Mouse (Mus musculus): ENCODE data around the gene Ubxn2a. TPM values are rescaled to one million over a fixed set of nuclear protein-coding genes. Genes with fewer than 3 reads are reported as not detected.

Ubxn2a gene
- total and polyA plus RNA-seq, 3 experiments = 21.9 to 22.8 TPM; not detected in 1

GRCm38 (mm10) chr12:4916994-4917804 lies 9.7 kb upstream of the Ubxn2a start, which contains the start of gene Atad2b:
Atad2b (plus strand) TSS chr12:4917353.
- Histone ChIP-seq H3K79me2 (ENCODE audit: control insufficient read depth, insufficient read depth, low read length, poor library complexity) (peaks cover 36% of the 10 kb centered on the region), H3K9me3 (replicated peaks; ENCODE audit: insufficient read depth, low read length) (no peaks in the 10 kb centered on the region), H3K36me3 (ENCODE audit: control insufficient read depth in 1 of 2, insufficient read depth in 2 of 2, low read length in 2 of 2) (peaks cover 0 to 14% of the 10 kb centered on the region in 2 experiments; a peak in 2 of 4 replicates), H3K4me1 (ENCODE audit: control insufficient read depth in 1 of 2, insufficient read depth in 2 of 2, low read length in 2 of 2) (peaks cover 6 to 10% of the 10 kb centered on the region in 2 experiments), H3K9ac (ENCODE audit: control insufficient read depth, low read depth, low read length, poor library complexity, severe bottlenecking) (peak within 1 kb of the TSS; percentile 98), H3K27me3 (ENCODE audit: control insufficient read depth in 1 of 2, insufficient read depth in 2 of 2, low read length in 2 of 2) (no peaks in the 10 kb centered on the region), H3K27ac (ENCODE audit: control insufficient read depth, low read depth, low read length) (peak within 1 kb of the TSS; percentile 85), H3K4me3 (ENCODE audit: control insufficient read depth in 1 of 2, insufficient read depth in 1 of 2, low read depth in 2 of 2, low read length in 2 of 2) (peak within 1 kb of the TSS; percentile 93 to 98)
- peak; percentile 95 for DNase-seq (ENCODE audit: low read depth, low spot score)
- TF ChIP-seq TCF12 (IDR thresholded peaks at IDR 0.05; ENCODE audit: low read depth, low read length) (peak; percentile 70), SMC3 (IDR thresholded peaks at IDR 0.05; ENCODE audit: low read depth, low read length) (peak; percentile 57), UBTF (IDR thresholded peaks at IDR 0.05; ENCODE audit: borderline replicate concordance, insufficient read depth, low read depth, low read length) (no peak), MEF2A (IDR thresholded peaks at IDR 0.05; ENCODE audit: extremely low read depth, insufficient replicate concordance, low read depth, low read length, poor library complexity, severe bottlenecking) (peak; percentile 19; the same call in 1 of the 2 replicates), RAD21 (IDR thresholded peaks at IDR 0.05; ENCODE audit: low read depth, low read length) (peak; percentile 70), ZNF384 (IDR thresholded peaks at IDR 0.05; ENCODE audit: low read depth, low read length) (no peak), POLR2AphosphoS5 (IDR thresholded peaks at IDR 0.05; ENCODE audit: borderline replicate concordance, low read depth, low read length) (no peak), CTCF (IDR thresholded peaks at IDR 0.05 in 2 of 3, conservative IDR thresholded peaks at IDR 0.05 in 1 of 3; ENCODE audit: control insufficient read depth in 1 of 3, insufficient read depth in 1 of 3, low read depth in 2 of 3, low read length in 3 of 3, poor library complexity in 1 of 3, severe bottlenecking in 1 of 3) (peak; percentile 66 to 95 (median 95)), NELFE (IDR thresholded peaks at IDR 0.05; ENCODE audit: low read depth, low read length) (peak; percentile 80), TBP (IDR thresholded peaks at IDR 0.05; ENCODE audit: low read depth, low read length) (peak; percentile 87), ELF1 (IDR thresholded peaks at IDR 0.05; ENCODE audit: low read depth, low read length) (peak; percentile 69; the same call in 1 of the 2 replicates), USF2 (IDR thresholded peaks at IDR 0.05; ENCODE audit: borderline replicate concordance in 1 of 2, insufficient read depth in 1 of 2, low read depth in 1 of 2, low read length in 2 of 2) (no peak), KAT2A (conservative IDR thresholded peaks at IDR 0.05; ENCODE audit: low read depth, low read length) (no peak), GATA1 (IDR thresholded peaks at IDR 0.05; ENCODE audit: low read depth, low read length) (no peak), CHD2 (IDR thresholded peaks at IDR 0.05; ENCODE audit: low read length) (0 out of 2 replicates have a peak, but pooled peaks have one; percentile 44), USF1 (IDR thresholded peaks at IDR 0.05; ENCODE audit: low read depth, low read length) (no peak), MXI1 (IDR thresholded peaks at IDR 0.05; ENCODE audit: low read depth, low read length) (peak; percentile 45), MAFK (IDR thresholded peaks at IDR 0.05; ENCODE audit: borderline replicate concordance, low read depth, low read length) (no peak), MAZ (IDR thresholded peaks at IDR 0.05; ENCODE audit: low read depth, low read length) (peak; percentile 47; the same call in 1 of the 2 replicates), RCOR1 (IDR thresholded peaks at IDR 0.05; ENCODE audit: low read depth, low read length) (no peak), GABPA (IDR thresholded peaks at IDR 0.05; ENCODE audit: low read depth, low read length) (no peak), MAX (IDR thresholded peaks at IDR 0.05; ENCODE audit: low read length) (no peak), JUND (IDR thresholded peaks at IDR 0.05; ENCODE audit: low read depth, low read length) (no peak), SIN3A (IDR thresholded peaks at IDR 0.05; ENCODE audit: low read length) (peak; percentile 82), BHLHE40 (IDR thresholded peaks at IDR 0.05; ENCODE audit: borderline replicate concordance, low read depth, low read length) (no peak), CHD1 (IDR thresholded peaks at IDR 0.05; ENCODE audit: low read depth, low read length) (no peak), E2F4 (IDR thresholded peaks at IDR 0.05; ENCODE audit: borderline replicate concordance, low read depth, low read length) (peak; percentile 46; the same call in 1 of the 2 replicates), POLR2A (IDR thresholded peaks at IDR 0.05; ENCODE audit: control insufficient read depth in 1 of 2, insufficient read depth in 1 of 2, low read depth in 1 of 2, low read length in 2 of 2, poor library complexity in 1 of 2) (peak; percentile 76 to 85), POLR2AphosphoS2 (IDR thresholded peaks at IDR 0.05; ENCODE audit: low read length) (peak; percentile 60; the same call in 1 of the 2 replicates), ZC3H11A (IDR thresholded peaks at IDR 0.05; ENCODE audit: low read depth, low read length) (peak; percentile 23; the same call in 1 of the 2 replicates), NRF1 (IDR thresholded peaks at IDR 0.05; ENCODE audit: insufficient read depth, low read depth, low read length, poor library complexity, severe bottlenecking) (peak; percentile 36; the same call in 1 of the 2 replicates), ZKSCAN1 (IDR thresholded peaks at IDR 0.05; ENCODE audit: low read depth, low read length) (no peak), EP300 (IDR thresholded peaks at IDR 0.05; ENCODE audit: low read depth in 1 of 2, low read length in 2 of 2) (no peak), HCFC1 (IDR thresholded peaks at IDR 0.05; ENCODE audit: low read depth, low read length) (peak; percentile 77), ZMIZ1 (IDR thresholded peaks at IDR 0.05; ENCODE audit: low read depth, low read length) (no peak; the same call in 1 of the 2 replicates)
